Mouse (Mus musculus): ENCODE results near the gene Igf2. TPM values are rescaled to one million over a fixed set of nuclear protein-coding genes. Genes with fewer than 3 reads are reported as not detected.
A peak's percentile ranks its signal among the peaks of the same experiment; 100 is the strongest.

The Igf2 gene
- 701 and 722 TPM in 2 replicates for polyA plus RNA-seq (2016; fragmentation: Nextera tagmentation; extraction: Ambion mirVana)

DNA sequence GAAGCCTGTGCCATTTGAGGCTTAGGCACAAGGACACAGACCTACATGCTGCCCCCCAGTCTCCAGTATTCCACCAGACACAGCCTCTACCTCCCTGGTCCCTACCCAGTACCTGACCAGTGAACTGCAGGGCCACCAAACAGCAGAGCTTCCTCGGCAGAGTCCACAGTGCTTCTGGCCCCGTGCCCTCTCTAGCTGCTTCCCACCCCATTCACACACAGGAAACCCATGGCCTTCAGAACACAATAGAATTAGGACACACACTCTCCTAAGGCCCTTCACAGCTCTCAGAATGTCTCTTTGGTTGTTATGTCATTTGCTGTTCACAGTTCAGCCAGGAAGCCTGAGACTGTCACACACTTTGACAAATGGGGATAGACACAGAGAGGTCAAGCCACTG lies at the start of gene Igf2:
Gene Igf2 (minus strand): TSS at position 158 of the 400 bp plus-strand sequence.
- Histone ChIP-seq H3K27ac (0 out of 2 replicates have a peak within 1 kb of the TSS, but pooled peaks have one; percentile 23), H3K4me3 (no peak within 1 kb of the TSS), H3K36me3 (peaks cover 29% of the 10 kb centered on the region), H3K4me1 (peaks cover 9% of the 10 kb centered on the region; the same call in 1 of the 2 replicates), H3K4me2 (replicated peaks) (no peak within 1 kb of the TSS), H3K9me3 (peaks cover 28% of the 10 kb centered on the region), H3K27me3 (peaks cover 47% of the 10 kb centered on the region), H3K9ac (no peak within 1 kb of the TSS)
- WGBS, result 80% methylated on average over 2 of the region's 2 CpGs
- no peak for ATAC-seq (ENCODE audit: insufficient number of reproducible peaks, insufficient read depth, low FRiP score, low TSS enrichment)

DNA sequence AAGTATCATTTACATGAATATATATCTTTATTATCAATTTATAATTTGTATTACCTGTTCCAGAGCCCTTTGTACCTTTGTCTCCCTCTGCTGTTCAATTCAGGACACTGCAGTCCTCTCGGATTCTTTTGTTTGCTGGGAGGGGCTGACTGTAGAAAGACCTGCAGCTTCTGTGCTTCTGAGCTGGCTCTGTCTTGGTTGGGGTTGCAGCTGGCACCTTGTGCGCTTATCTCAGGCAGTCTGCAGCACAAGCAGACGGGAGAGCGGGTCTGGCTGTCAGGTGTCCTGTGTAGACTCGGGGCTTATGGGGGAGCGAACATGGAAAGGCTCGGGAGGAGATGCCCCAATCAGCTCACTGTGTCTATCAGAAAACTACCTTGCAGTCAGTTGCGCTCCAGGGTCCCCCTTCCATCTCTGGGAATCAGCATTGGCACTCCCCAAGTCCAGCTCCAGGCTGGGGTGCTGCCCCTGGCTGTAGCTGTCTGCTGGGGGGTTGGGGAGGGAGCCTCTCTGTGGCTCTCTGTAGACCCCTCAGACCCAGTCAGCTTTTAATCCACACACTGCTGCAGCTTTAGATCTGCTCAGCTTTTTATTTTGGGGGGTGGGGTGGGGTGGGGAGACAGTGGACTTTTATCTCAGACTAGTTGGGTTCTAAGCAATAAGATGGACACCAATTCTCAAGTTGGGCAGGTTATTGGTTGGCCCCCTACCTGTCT lies 48.3 kb upstream of the Igf2 start:
- ATAC-seq (ENCODE audit: insufficient number of reproducible peaks, insufficient read depth, low FRiP score, low TSS enrichment), result no peak

DNA sequence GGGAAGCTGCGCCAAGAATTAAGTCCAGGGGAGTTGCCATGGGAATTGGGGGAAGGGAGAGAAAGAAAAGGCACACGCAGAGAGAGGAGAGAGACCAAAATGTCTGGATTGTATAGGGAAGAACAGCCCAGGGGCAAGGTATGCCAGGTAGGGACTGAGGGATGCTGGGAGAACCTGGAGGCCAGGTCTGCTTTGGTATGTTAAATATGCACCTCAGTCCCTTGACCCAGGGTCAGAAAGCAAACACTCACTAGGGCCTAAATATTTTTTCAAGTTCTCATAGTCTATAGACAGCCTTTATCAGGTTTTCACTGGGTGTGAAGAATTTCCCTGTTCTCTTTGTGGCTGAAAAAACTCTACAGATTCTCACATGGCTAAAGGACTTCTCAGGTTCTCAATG lies 40.3 kb upstream of the Igf2 start:
- no peaks in the 10 kb centered on the region for H3K9me3 ChIP-seq
- H3K4me2 ChIP-seq (replicated peaks), result no peak overlapping the region
- no peak overlapping the region for H3K27ac ChIP-seq
- no peaks in the 10 kb centered on the region for H3K36me3 ChIP-seq
- no peaks in the 10 kb centered on the region for H3K4me1 ChIP-seq
- WGBS, result 71% methylated on average over 2 of the region's 2 CpGs
- ATAC-seq (ENCODE audit: insufficient number of reproducible peaks, insufficient read depth, low FRiP score, low TSS enrichment), result no peak
- H3K9ac ChIP-seq, result no peak overlapping the region
- no peak overlapping the region for H3K4me3 ChIP-seq
- no peaks in the 10 kb centered on the region for H3K27me3 ChIP-seq

More for the DNA sequence above, 48.3 kb upstream of the Igf2 start:
- no peaks in the 10 kb centered on the region for H3K9me3 ChIP-seq
- peak overlapping the region; percentile 49 for H3K4me2 ChIP-seq (replicated peaks)
- H3K4me1 ChIP-seq, result no peaks in the 10 kb centered on the region
- H3K36me3 ChIP-seq, result no peaks in the 10 kb centered on the region
- H3K27ac ChIP-seq, result no peak overlapping the region
- H3K9ac ChIP-seq, result peak overlapping the region; percentile 47; the same call in 1 of the 2 replicates
- peak overlapping the region; percentile 25; the same call in 1 of the 2 replicates for H3K4me3 ChIP-seq
- WGBS, result 15% methylated on average over 8 of the region's 8 CpGs
- no peaks in the 10 kb centered on the region for H3K27me3 ChIP-seq

DNA sequence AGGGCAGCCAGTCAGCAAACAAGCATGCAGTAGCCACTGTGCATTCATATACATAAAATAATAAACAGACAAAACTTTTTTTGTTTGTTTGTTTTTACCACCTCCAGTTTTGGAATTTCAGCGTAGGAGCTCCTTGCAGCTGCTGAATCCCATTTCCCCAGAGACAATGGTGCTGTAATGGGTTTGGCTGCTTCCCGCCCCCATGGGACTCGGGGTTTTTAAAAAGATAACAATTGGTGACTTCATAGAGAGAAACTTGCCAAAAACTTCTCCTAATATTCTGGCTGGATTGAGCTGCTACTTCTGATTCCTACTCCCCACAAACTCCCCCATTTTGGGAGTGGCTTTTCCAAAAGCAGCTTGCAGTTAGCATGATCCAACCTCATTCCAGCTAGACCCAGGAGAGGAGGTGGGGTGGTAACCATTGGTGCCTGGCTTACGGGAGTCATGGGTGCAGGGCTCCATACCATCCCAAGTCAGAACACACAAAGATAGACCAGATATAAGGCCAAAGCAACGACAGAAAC lies 32.8 kb upstream of the Igf2 start:
- no peak for ATAC-seq (ENCODE audit: insufficient number of reproducible peaks, insufficient read depth, low FRiP score, low TSS enrichment)
- Histone ChIP-seq H3K4me1 (no peaks in the 10 kb centered on the region), H3K4me2 (replicated peaks) (no peak overlapping the region), H3K27me3 (no peaks in the 10 kb centered on the region), H3K9ac (no peak overlapping the region), H3K27ac (no peak overlapping the region), H3K36me3 (no peaks in the 10 kb centered on the region), H3K4me3 (no peak overlapping the region), H3K9me3 (no peaks in the 10 kb centered on the region)
- WGBS, result 73% methylated on average over 5 of the region's 5 CpGs

DNA sequence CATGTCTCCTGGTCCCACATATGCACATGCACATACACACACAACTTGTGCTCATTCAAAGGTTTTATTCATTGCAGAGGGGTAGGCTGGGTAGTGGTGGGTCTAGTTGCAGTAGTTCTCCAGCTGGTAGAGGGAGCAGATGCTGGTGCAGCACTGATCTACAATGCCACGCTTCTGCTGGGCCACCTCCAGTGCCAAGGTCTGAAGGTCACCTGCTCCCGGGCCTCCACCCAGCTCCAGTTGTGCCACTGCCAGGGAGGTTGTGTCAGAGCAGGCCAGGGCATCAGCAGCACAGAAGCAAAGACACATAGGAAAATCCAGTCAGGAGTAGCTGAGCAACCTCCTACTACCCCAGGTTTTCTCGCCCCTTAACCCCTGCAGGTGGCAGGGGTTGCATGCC lies 12.0 kb upstream of the Igf2 start:
- ATAC-seq (ENCODE audit: insufficient number of reproducible peaks, insufficient read depth, low FRiP score, low TSS enrichment), result no peak
- Histone ChIP-seq H3K27me3 (no peaks in the 10 kb centered on the region), H3K4me3 (no peak overlapping the region), H3K9me3 (no peaks in the 10 kb centered on the region), H3K36me3 (no peaks in the 10 kb centered on the region), H3K4me1 (no peaks in the 10 kb centered on the region), H3K4me2 (replicated peaks) (no peak overlapping the region), H3K9ac (no peak overlapping the region), H3K27ac (no peak overlapping the region)
- WGBS, result 87% methylated on average over 3 of the region's 3 CpGs

DNA sequence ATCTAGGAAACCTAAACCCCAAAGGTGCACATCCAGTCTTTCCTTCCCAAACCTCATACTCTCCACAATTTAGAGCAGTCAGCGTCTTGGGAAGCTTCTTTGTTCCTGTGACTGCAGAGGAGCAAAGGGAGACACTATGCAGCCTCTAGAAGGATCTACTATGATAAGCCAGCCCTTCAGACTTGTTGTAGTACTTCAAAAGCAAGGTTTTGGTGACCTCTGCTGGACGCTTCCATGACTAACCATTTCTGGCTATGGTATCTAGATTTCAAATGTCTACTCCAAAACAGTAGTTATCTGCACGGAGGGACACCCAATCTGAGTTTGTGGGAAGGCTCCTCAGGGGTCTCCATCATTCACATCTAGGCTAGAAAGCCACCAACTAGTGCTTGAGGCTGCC lies 9.0 kb upstream of the Igf2 start:
- no peaks in the 10 kb centered on the region for H3K36me3 ChIP-seq
- H3K9ac ChIP-seq, result no peak overlapping the region
- WGBS, result 10% methylated on average over 3 of the region's 3 CpGs
- no peak overlapping the region for H3K27ac ChIP-seq
- no peak for ATAC-seq (ENCODE audit: insufficient number of reproducible peaks, insufficient read depth, low FRiP score, low TSS enrichment)
- no peak overlapping the region for H3K4me3 ChIP-seq
- H3K9me3 ChIP-seq, result peaks cover 6% of the 10 kb centered on the region
- H3K4me1 ChIP-seq, result no peaks in the 10 kb centered on the region
- no peak overlapping the region for H3K4me2 ChIP-seq (replicated peaks)
- no peaks in the 10 kb centered on the region for H3K27me3 ChIP-seq

DNA sequence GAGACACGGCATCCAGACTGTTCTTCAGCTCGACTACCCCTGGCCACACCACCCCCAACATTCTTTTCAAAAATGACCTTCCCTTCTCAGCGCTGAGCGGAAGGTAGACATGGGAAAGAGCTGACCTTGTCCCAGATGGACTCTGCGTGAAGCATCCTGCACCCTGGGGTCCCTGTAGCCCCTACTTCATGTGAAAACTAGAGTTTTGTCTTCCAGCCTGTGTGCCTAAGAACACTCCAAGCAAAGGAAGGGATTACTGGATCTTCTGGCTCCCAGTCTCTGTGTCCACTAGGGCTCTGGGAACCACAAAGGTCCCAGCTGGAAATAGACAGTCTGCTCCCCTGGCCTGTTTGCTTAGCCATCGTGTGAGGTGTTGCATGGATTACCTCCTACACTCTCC lies 8.5 kb upstream of the Igf2 start:
- WGBS, result 65% methylated on average over 6 of the region's 6 CpGs
- Histone ChIP-seq H3K4me1 (no peaks in the 10 kb centered on the region), H3K4me2 (replicated peaks) (no peak overlapping the region), H3K9ac (no peak overlapping the region), H3K27ac (no peak overlapping the region), H3K4me3 (no peak overlapping the region), H3K27me3 (no peaks in the 10 kb centered on the region), H3K36me3 (no peaks in the 10 kb centered on the region), H3K9me3 (peaks cover 10% of the 10 kb centered on the region)
- ATAC-seq (ENCODE audit: insufficient number of reproducible peaks, insufficient read depth, low FRiP score, low TSS enrichment), result no peak

DNA sequence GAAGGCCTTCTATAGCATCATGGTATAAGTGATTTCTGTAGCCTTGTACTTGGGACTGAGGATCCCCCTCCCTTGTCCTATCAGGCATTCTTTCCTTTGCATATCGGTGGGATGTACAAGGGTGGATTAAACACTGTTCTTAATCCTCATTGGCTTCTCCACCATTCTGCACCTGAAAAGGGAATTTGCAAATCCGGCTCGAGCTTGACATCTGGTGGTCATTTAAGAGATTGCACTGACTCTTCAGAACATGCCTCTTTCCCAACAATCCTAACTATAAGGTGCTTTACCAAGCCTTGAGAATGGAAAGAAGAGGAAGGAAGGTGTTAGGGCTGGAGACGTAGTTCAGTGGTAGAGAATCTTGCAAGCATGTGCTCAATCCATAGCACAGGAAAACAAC lies 5.5 kb upstream of the Igf2 start:
- Histone ChIP-seq H3K27me3 (peaks cover 4% of the 10 kb centered on the region), H3K36me3 (peaks cover 21% of the 10 kb centered on the region), H3K9me3 (peaks cover 28% of the 10 kb centered on the region), H3K4me2 (replicated peaks) (no peak overlapping the region), H3K27ac (no peak overlapping the region), H3K4me3 (no peak overlapping the region), H3K4me1 (no peaks in the 10 kb centered on the region), H3K9ac (no peak overlapping the region)
- WGBS, result 7% methylated on average over 4 of the region's 4 CpGs
- no peak for ATAC-seq (ENCODE audit: insufficient number of reproducible peaks, insufficient read depth, low FRiP score, low TSS enrichment)

DNA sequence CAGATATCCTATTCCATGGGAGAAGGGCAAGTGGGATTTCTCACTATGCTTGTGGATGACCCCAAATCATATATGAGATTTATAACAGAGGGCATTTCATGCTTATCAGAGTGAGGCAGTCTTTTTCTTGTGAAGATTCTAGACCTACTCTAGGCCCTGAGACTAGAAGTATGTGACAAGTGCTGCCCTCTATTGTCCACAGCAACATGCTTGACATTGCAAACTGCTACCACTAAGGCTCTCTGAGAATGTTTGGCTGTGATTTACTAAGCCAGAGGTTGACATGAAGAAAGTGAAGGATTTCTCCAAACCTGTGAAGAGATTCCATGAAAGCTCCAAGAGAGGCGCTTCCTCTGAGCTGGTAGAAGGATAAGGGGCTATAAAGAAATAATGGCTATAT lies 4.5 kb upstream of the Igf2 start:
- WGBS, result 96% methylated on average over 1 of the region's 1 CpGs
- Histone ChIP-seq H3K36me3 (peaks cover 29% of the 10 kb centered on the region), H3K4me2 (replicated peaks) (no peak overlapping the region), H3K9me3 (peaks cover 28% of the 10 kb centered on the region), H3K4me3 (no peak overlapping the region), H3K4me1 (no peaks in the 10 kb centered on the region), H3K27ac (no peak overlapping the region), H3K27me3 (peaks cover 15% of the 10 kb centered on the region), H3K9ac (no peak overlapping the region)
- no peak for ATAC-seq (ENCODE audit: insufficient number of reproducible peaks, insufficient read depth, low FRiP score, low TSS enrichment)

DNA sequence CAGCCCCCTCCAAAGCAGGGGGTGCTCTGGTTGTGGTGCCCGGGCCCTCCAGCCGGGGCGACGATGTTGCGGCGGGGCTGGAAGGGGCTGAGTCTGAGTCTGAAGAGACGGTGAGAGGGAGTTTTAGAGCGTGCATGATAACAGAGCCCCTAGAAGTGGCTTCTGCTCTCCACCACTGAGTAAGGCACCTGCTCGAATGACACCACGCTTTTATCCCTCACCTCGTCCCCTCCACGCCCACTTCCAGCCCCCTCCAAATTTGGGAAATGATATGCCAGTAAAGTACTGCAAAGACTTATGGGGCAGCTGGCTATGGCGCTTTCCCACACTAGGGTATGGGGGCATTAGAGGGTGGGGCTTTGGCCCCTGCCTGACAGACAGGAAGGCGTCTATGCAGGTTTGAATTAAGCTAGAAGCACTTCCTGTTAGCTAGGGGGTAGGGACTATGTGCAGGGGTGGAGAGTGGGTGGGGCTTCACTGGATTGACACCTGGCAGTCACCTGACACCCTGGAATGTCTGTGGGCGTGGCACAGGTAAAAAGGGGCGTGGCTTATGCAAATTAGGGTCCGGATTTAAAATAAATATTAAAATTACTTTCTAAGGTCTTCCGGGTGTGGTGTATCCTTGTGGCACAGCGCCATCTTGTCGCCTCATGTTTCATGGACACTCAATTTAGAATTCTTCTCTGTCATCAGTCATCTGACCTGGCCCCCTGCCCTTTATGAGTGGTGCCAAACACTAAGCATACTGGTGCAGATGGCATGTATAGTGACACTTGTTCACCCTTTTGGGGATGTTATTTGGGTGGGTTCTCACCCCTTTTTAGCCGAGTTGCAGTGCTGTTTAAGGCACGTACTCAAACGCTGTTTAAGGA lies 3.4 kb upstream of the Igf2 start, which contains the start of gene Gm49394:
Gene Gm49394 (minus strand): TSS at position 192 of the 875 bp plus-strand sequence.
- ATAC-seq (ENCODE audit: insufficient number of reproducible peaks, insufficient read depth, low FRiP score, low TSS enrichment), result no peak
- Histone ChIP-seq H3K4me1 (no peaks in the 10 kb centered on the region), H3K9me3 (peaks cover 28% of the 10 kb centered on the region), H3K4me2 (replicated peaks) (no peak within 1 kb of the TSS), H3K27ac (no peak within 1 kb of the TSS), H3K9ac (no peak within 1 kb of the TSS), H3K27me3 (peaks cover 26% of the 10 kb centered on the region), H3K36me3 (peaks cover 29% of the 10 kb centered on the region), H3K4me3 (no peak within 1 kb of the TSS)
- 84% methylated on average over 23 of the region's 23 CpGs for WGBS

DNA sequence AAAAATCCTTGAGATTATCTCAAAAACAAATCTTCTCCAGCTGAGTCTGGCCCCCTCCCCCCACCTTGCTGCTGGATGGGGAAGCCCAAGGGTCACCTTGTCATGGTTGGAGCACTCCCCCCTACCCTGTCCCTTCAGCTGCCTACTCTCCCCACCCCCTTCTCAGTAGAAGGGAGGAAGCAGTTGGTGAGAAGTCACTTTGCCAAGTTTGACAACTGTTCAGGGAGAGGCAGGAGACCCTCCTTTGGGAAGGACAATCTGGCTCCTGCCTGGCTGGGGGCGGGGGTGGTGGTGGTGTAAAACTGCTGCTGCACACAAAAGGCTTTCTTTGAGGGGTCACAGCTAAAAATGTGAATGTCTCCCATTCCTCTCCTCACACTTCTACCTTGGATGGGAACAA lies 1.7 kb upstream of the Igf2 start:
- no peak for ATAC-seq (ENCODE audit: insufficient number of reproducible peaks, insufficient read depth, low FRiP score, low TSS enrichment)
- Histone ChIP-seq H3K4me3 (no peak overlapping the region), H3K27ac (no peak overlapping the region), H3K9ac (no peak overlapping the region), H3K4me2 (replicated peaks) (no peak overlapping the region), H3K9me3 (peaks cover 28% of the 10 kb centered on the region), H3K36me3 (peaks cover 29% of the 10 kb centered on the region), H3K27me3 (peaks cover 42% of the 10 kb centered on the region), H3K4me1 (peaks cover 9% of the 10 kb centered on the region; the same call in 1 of the 2 replicates)
- 100% methylated on average over 1 of the region's 1 CpGs for WGBS

Measured in embryonic facial prominence, embryonic 12.5 days (tissue).